Mouse (Mus musculus): Measurements from ENCODE around the gene Ak1.

DNA sequence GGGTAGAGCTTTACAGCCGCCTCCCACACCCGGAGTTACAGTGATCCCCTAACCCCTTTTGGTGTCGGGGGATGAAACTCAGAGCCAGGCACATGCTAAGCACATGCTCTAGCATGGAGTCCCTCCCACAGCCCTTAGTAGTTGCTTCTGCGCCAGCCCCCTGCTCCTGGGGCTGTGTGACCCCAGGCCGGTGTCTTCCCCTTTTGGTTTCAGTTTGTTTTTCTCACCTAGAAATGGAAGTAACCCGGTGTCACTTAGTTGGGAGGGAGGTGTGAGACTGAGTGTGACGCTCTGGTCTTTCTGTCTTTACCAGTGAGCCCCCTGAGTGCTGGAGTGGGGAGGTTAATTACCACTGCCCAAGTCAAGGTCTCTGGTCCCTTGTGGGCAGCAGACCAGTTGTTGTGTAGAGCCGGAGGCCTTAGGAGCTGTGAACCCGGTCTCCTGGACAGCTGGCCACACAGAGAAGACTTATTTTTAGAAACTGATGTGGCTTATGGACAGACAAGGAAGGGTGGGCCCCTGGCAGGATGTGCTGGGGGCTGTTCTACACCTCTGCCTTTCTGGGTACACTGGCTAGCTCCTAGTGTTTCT lies 33.7 kb upstream of the Ak1 start:
- TF ChIP-seq POLR2A (IDR thresholded peaks at IDR 0.05; ENCODE audit: low read depth, low read length) (no peak), CTCF (IDR thresholded peaks at IDR 0.05; ENCODE audit: borderline replicate concordance, insufficient read depth, low read length) (no peak)

All from embryonic fibroblast, embryonic 13.5 days (primary cell).